Mouse (Mus musculus) kidney, postnatal 36 days (tissue): Measurements from ENCODE around the gene Lhfp.

ENCODE experiments used
- DNase-seq, 2 experiments: peaks; one replicate each; pipeline ENCODE4 v3.0.0; 2021 to 2022; ENCODE audit warnings: mixed read lengths in 2 of 2

Lhfp gene

GRCm38 (mm10) chr3:53169486-53169885, 128.2 kb downstream of the Lhfp start:
- no peak for DNase-seq

- no peak for DNase-seq
Observed at GRCm38 (mm10) chr3:53173310-53174063, 132.2 kb downstream of the Lhfp start.

- no peak for DNase-seq
Observed at GRCm38 (mm10) chr3:53179936-53180335, 138.6 kb downstream of the Lhfp start.

- no peak for DNase-seq
Observed at GRCm38 (mm10) chr3:53185439-53185838, 144.1 kb downstream of the Lhfp start.

- no peak for DNase-seq
Observed at GRCm38 (mm10) chr3:53193441-53193840, 152.1 kb downstream of the Lhfp start.

- no peak for DNase-seq
Observed at GRCm38 (mm10) chr3:53195666-53196107, 154.4 kb downstream of the Lhfp start.

GRCm38 (mm10) chr3:53200175-53200574, 158.8 kb downstream of the Lhfp start:
- DNase-seq = no peak

GRCm38 (mm10) chr3:53200853-53201252, 159.5 kb downstream of the Lhfp start:
- no peak for DNase-seq

- DNase-seq = no peak
Observed at GRCm38 (mm10) chr3:53201670-53202069, 160.3 kb downstream of the Lhfp start.

GRCm38 (mm10) chr3:53202184-53202583, 160.9 kb downstream of the Lhfp start:
- DNase-seq = no peak

- DNase-seq = no peak
Observed at GRCm38 (mm10) chr3:53202698-53203097, 161.4 kb downstream of the Lhfp start.

GRCm38 (mm10) chr3:53203656-53204055, 162.3 kb downstream of the Lhfp start:
- DNase-seq = no peak

GRCm38 (mm10) chr3:53204348-53204984, 163.1 kb downstream of the Lhfp start:
- DNase-seq = no peak

GRCm38 (mm10) chr3:53204985-53205365, 163.6 kb downstream of the Lhfp start:
- DNase-seq = no peak

GRCm38 (mm10) chr3:53205706-53206105, 164.4 kb downstream of the Lhfp start:
- DNase-seq = no peak

- DNase-seq = no peak
Observed at GRCm38 (mm10) chr3:53206509-53207224, 165.3 kb downstream of the Lhfp start.

- no peak for DNase-seq
Observed at GRCm38 (mm10) chr3:53207225-53207528, 165.8 kb downstream of the Lhfp start.

- DNase-seq = peak; percentile 14 to 20
Observed at GRCm38 (mm10) chr3:53210691-53211526, 169.6 kb downstream of the Lhfp start.

GRCm38 (mm10) chr3:53212599-53212998, 171.3 kb downstream of the Lhfp start:
- DNase-seq = no peak

- no peak for DNase-seq
Observed at GRCm38 (mm10) chr3:53213346-53213745, 172.0 kb downstream of the Lhfp start.

- no peak for DNase-seq
Observed at GRCm38 (mm10) chr3:53213746-53214271, 172.5 kb downstream of the Lhfp start.

GRCm38 (mm10) chr3:53214386-53214785, 173.1 kb downstream of the Lhfp start:
- DNase-seq = no peak

- DNase-seq = no peak
Observed at GRCm38 (mm10) chr3:53217697-53218096, 176.4 kb downstream of the Lhfp start.
